Mouse (Mus musculus): ENCODE measurements at regions not wholly inside any gene's neighbourhood (a gene's known extent, or its start where the extent isn't known, plus 50 kb on each side); places are given as distances from the start of the nearest gene placed in this dataset.
"Not testable (repeated sequence)": the region's sequence is repeated elsewhere in the genome, so short reads cannot be mapped to it uniquely, and the experiment has no call there.

- Histone ChIP-seq H3K4me1 (ENCODE audit: control insufficient read depth, insufficient read depth, low read length) (peaks cover 33% of the 10 kb centered on the region), H3K9me3 (ENCODE audit: control insufficient read depth, low read length) (no peaks in the 10 kb centered on the region), H3K9ac (ENCODE audit: low read depth, low read length, severe bottlenecking) (no peak overlapping the region), H3K27ac (replicated peaks; ENCODE audit: low read depth, low read length) (peak overlapping the region; percentile 40), H3K36me3 (ENCODE audit: control insufficient read depth, insufficient read depth, low read length) (no peaks in the 10 kb centered on the region), H3K4me2 (replicated peaks; ENCODE audit: low read depth, low read length, severe bottlenecking) (no peak overlapping the region), H3K4me3 (replicated peaks; ENCODE audit: low read length) (no peak overlapping the region), H3K27me3 (ENCODE audit: control insufficient read depth, insufficient read depth, low read length) (no peaks in the 10 kb centered on the region)
- TF ChIP-seq POLR2A (IDR thresholded peaks at IDR 0.05; ENCODE audit: borderline replicate concordance, extremely low read depth, insufficient read depth, insufficient read length) = no peak
- 56% methylated on average over 3 of the region's 3 CpGs for WGBS
- no peak for ATAC-seq (ENCODE audit: low FRiP score, low read depth)
- DNase-seq (ENCODE audit: low spot score) = peak; percentile 54
These were observed 235.4 kb downstream of the Sorl1 start for GRCm38 (mm10) chr9:41888616-41889150.

- H3K4me3 ChIP-seq (replicated peaks; ENCODE audit: low read length); ATAC-seq (ENCODE audit: low FRiP score, low read depth); H3K27ac ChIP-seq (replicated peaks; ENCODE audit: low read depth, low read length); H3K36me3 ChIP-seq (ENCODE audit: control insufficient read depth, insufficient read depth, low read length); H3K27me3 ChIP-seq (ENCODE audit: control insufficient read depth, insufficient read depth, low read length); H3K9ac ChIP-seq (ENCODE audit: low read depth, low read length, severe bottlenecking); H3K4me2 ChIP-seq (replicated peaks; ENCODE audit: low read depth, low read length, severe bottlenecking); H3K9me3 ChIP-seq (ENCODE audit: control insufficient read depth, low read length); DNase-seq (ENCODE audit: low spot score): not testable (repeated sequence)
- peaks cover 31% of the 10 kb centered on the region for H3K4me1 ChIP-seq (ENCODE audit: control insufficient read depth, insufficient read depth, low read length)
- WGBS = 92% methylated on average over 13 of the region's 13 CpGs
These were observed 237.6 kb downstream of the Sorl1 start for GRCm38 (mm10) chr9:41886456-41886855.

GRCm38 (mm10) chr9:41880457-41880856 lies 243.6 kb downstream of the Sorl1 start:
- ATAC-seq (ENCODE audit: low FRiP score, low read depth) (no peak), DNase-seq (ENCODE audit: low spot score) (no peak)
- WGBS = 79% methylated on average over 3 of the region's 3 CpGs
- no peak for TF ChIP-seq POLR2A (IDR thresholded peaks at IDR 0.05; ENCODE audit: borderline replicate concordance, extremely low read depth, insufficient read depth, insufficient read length)
- no peaks in the 10 kb centered on the region for H3K36me3 ChIP-seq (ENCODE audit: control insufficient read depth, insufficient read depth, low read length)
- H3K4me1 ChIP-seq (ENCODE audit: control insufficient read depth, insufficient read depth, low read length) = peaks cover 44% of the 10 kb centered on the region
- no peaks in the 10 kb centered on the region for H3K27me3 ChIP-seq (ENCODE audit: control insufficient read depth, insufficient read depth, low read length)
- H3K9ac ChIP-seq (ENCODE audit: low read depth, low read length, severe bottlenecking) = no peak overlapping the region
- no peak overlapping the region for H3K4me3 ChIP-seq (replicated peaks; ENCODE audit: low read length)
- no peak overlapping the region for H3K27ac ChIP-seq (replicated peaks; ENCODE audit: low read depth, low read length)
- H3K9me3 ChIP-seq (ENCODE audit: control insufficient read depth, low read length) = no peaks in the 10 kb centered on the region
- no peak overlapping the region for H3K4me2 ChIP-seq (replicated peaks; ENCODE audit: low read depth, low read length, severe bottlenecking)

GRCm38 (mm10) chr9:41879080-41879479 lies 245.0 kb downstream of the Sorl1 start:
- Histone ChIP-seq H3K27ac (replicated peaks; ENCODE audit: low read depth, low read length) (0 out of 2 replicates have a peak overlapping the region, but pooled peaks have one; percentile 26), H3K27me3 (ENCODE audit: control insufficient read depth, insufficient read depth, low read length) (no peaks in the 10 kb centered on the region), H3K4me2 (replicated peaks; ENCODE audit: low read depth, low read length, severe bottlenecking) (no peak overlapping the region), H3K4me3 (replicated peaks; ENCODE audit: low read length) (no peak overlapping the region), H3K9me3 (ENCODE audit: control insufficient read depth, low read length) (no peaks in the 10 kb centered on the region), H3K4me1 (ENCODE audit: control insufficient read depth, insufficient read depth, low read length) (peaks cover 46% of the 10 kb centered on the region), H3K36me3 (ENCODE audit: control insufficient read depth, insufficient read depth, low read length) (no peaks in the 10 kb centered on the region), H3K9ac (ENCODE audit: low read depth, low read length, severe bottlenecking) (no peak overlapping the region)
- ATAC-seq (ENCODE audit: low FRiP score, low read depth) (no peak), DNase-seq (ENCODE audit: low spot score) (no peak)
- 60% methylated on average over 1 of the region's 1 CpGs for WGBS
- no peak for TF ChIP-seq POLR2A (IDR thresholded peaks at IDR 0.05; ENCODE audit: borderline replicate concordance, extremely low read depth, insufficient read depth, insufficient read length)

GRCm38 (mm10) chr9:41861136-41861535 lies 263.0 kb downstream of the Sorl1 start:
- DNase-seq (ENCODE audit: low spot score) = no peak
- 19% methylated on average over 5 of the region's 5 CpGs for WGBS
- Histone ChIP-seq H3K9ac (ENCODE audit: low read depth, low read length, severe bottlenecking) (no peak overlapping the region), H3K36me3 (ENCODE audit: control insufficient read depth, insufficient read depth, low read length) (no peaks in the 10 kb centered on the region), H3K4me2 (replicated peaks; ENCODE audit: low read depth, low read length, severe bottlenecking) (peak overlapping the region; percentile 25; the same call in 1 of the 2 replicates), H3K4me1 (ENCODE audit: control insufficient read depth, insufficient read depth, low read length) (peaks cover 38% of the 10 kb centered on the region), H3K4me3 (replicated peaks; ENCODE audit: low read length) (no peak overlapping the region), H3K9me3 (ENCODE audit: control insufficient read depth, low read length) (no peaks in the 10 kb centered on the region), H3K27me3 (ENCODE audit: control insufficient read depth, insufficient read depth, low read length) (no peaks in the 10 kb centered on the region), H3K27ac (replicated peaks; ENCODE audit: low read depth, low read length) (peak overlapping the region; percentile 76)
- ATAC-seq (ENCODE audit: low FRiP score, low read depth) = no peak; the same call in 1 of the 2 replicates
- no peak for TF ChIP-seq POLR2A (IDR thresholded peaks at IDR 0.05; ENCODE audit: borderline replicate concordance, extremely low read depth, insufficient read depth, insufficient read length)

GRCm38 (mm10) chr9:41860681-41861080 lies 263.4 kb downstream of the Sorl1 start:
- Histone ChIP-seq H3K4me3 (replicated peaks; ENCODE audit: low read length) (no peak overlapping the region), H3K4me2 (replicated peaks; ENCODE audit: low read depth, low read length, severe bottlenecking) (peak overlapping the region; percentile 25), H3K36me3 (ENCODE audit: control insufficient read depth, insufficient read depth, low read length) (no peaks in the 10 kb centered on the region), H3K27me3 (ENCODE audit: control insufficient read depth, insufficient read depth, low read length) (no peaks in the 10 kb centered on the region), H3K9ac (ENCODE audit: low read depth, low read length, severe bottlenecking) (no peak overlapping the region), H3K9me3 (ENCODE audit: control insufficient read depth, low read length) (no peaks in the 10 kb centered on the region), H3K27ac (replicated peaks; ENCODE audit: low read depth, low read length) (peak overlapping the region; percentile 76), H3K4me1 (ENCODE audit: control insufficient read depth, insufficient read depth, low read length) (peaks cover 38% of the 10 kb centered on the region)
- DNase-seq (ENCODE audit: low spot score) (peak; percentile 99), ATAC-seq (ENCODE audit: low FRiP score, low read depth) (peak; percentile 95)
- 3% methylated on average over 4 of the region's 4 CpGs for WGBS
- no peak for TF ChIP-seq POLR2A (IDR thresholded peaks at IDR 0.05; ENCODE audit: borderline replicate concordance, extremely low read depth, insufficient read depth, insufficient read length)

Measured in limb, embryonic 14.5 days (tissue).